Mouse (Mus musculus): ENCODE data around the gene Irx2. TPM values are rescaled to one million over a fixed set of nuclear protein-coding genes. Genes with fewer than 3 reads are reported as not detected.
A peak's percentile ranks its signal among the peaks of the same experiment; 100 is the strongest.

Gene Irx2
- polyA plus RNA-seq, 1 experiment = not detected

DNA sequence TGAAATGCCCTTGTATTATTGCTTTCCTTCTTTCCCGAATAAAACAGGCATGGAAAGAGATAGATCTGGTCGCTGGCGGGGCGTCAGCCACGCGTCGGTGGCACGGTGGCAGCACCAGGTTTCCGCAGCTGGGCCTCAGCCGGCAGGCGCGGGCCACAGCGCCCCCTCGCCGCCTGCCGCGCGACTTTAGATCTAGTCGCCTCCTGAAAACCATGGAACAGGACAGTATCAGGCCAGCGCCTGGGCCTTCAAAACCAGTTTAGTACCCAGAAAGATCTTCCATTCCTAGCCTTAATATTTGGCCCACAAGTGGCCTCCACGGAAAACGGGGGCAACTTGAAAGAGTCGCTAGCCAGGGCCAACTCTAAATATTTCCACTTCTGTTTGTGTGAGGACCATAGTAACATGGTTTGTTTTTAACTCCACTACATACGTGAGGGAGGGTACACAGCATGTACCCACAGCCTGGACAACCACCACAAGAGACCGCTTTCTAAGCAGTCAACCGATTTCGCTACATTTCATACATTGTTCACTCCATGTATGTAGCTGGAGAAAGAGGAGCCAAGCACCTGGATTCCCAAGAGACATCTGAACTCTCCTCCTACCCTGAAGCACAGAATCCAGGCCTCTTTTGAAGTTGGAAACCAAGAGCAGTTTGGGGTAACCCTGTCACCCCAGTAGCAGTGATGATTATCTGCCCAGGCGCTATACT, 3.2 kb upstream of the Irx2 start:
- Histone ChIP-seq H3K9me3 (peaks cover 15% of the 10 kb centered on the region), H3K27me3 (replicated peaks) (peaks cover 91% of the 10 kb centered on the region), H3K4me3 (replicated peaks) (peak overlapping the region; percentile 84), H3K4me1 (peaks cover 34% of the 10 kb centered on the region), H3K36me3 (replicated peaks; ENCODE audit: low read length) (no peaks in the 10 kb centered on the region)
- TF ChIP-seq FLI1 (IDR thresholded peaks at IDR 0.05; ENCODE audit: low read length) = no peak
- TF ChIP-seq GATA1 (IDR thresholded peaks at IDR 0.05; ENCODE audit: borderline replicate concordance, low read length) = no peak

DNA sequence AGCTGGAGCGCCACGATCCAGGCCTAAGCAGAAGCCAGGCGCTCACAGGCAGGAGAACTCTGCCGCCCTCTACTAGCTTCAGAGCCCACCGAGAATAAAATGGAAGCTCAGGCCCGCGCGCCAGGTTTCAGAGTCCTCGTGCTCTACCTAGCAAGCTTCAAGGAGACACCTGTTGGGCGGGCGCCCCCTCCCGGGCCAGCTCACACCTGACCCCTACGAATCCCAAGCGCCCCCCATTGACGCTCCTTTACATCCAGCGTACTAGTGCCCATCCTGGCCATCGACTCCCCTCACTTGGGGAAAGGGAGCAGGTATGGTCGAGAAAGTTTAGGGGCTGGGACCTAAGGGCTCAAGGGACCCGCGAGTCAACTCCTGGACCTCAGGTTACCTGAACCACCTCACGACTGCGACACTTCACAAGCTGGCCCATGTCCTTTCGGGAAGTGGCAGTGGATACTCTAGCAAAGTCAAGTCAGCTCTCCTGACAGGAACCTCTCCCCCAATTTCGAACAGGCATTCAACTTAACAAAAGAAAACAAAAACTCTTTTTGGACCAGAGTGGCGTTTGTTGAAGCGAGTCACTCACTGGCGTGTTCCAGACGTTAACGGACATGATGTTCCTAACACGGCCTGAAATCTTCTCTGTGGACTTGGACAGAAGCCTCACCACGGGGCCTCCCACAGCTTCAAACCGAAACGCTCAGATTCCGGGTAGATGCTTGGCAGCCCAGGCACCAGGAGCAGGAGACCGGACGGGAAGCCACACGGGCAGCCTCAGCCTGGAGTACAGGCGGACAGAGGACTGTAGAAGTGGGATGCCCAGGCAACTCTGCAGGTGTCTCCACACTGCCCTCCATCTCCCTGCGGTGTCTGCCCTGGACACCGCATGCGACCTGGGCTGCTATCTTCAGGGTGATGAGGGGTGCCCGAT, 964 bp upstream of the Irx2 start:
- peaks cover 98% of the 10 kb centered on the region for H3K27me3 ChIP-seq (replicated peaks)
- peaks cover 42% of the 10 kb centered on the region for H3K4me1 ChIP-seq
- H3K4me3 ChIP-seq (replicated peaks) = peak overlapping the region; percentile 86
- peaks cover 20% of the 10 kb centered on the region for H3K9me3 ChIP-seq
- TF ChIP-seq GATA1 (IDR thresholded peaks at IDR 0.05; ENCODE audit: borderline replicate concordance, low read length) (no peak), FLI1 (IDR thresholded peaks at IDR 0.05; ENCODE audit: low read length) (no peak)
- no peaks in the 10 kb centered on the region for H3K36me3 ChIP-seq (replicated peaks; ENCODE audit: low read length)

DNA sequence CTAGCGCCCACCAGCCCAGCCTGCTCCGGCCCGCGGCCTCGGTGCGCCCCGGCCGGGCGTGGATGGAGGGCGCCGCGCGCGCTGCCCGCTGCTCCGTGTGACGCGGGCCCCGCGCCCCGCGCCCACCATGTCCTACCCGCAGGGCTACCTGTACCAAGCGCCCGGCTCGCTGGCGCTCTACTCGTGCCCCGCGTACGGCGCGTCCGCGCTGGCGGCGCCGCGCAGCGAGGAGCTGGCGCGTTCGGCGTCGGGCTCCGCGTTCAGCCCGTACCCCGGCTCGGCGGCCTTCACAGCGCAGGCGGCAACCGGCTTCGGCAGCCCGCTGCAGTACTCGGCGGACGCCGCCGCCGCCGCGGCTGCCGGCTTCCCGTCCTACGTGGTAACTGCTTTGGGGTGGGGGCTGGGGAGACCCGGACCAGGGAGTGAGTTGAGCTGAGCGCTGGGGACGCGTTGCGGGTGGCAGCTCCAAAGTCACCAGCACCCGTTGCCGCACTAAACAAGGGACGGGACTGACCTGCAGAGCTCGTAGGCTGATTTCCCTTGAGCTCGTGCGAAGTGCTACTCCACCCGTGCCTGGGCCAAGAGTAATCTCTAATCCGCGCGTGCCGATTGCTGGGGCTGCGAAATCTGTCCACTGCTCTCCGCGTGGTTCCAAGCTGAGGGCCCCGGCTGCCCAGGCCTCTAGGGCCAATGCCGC, 463 bp downstream of the Irx2 start:
- TF ChIP-seq FLI1 (IDR thresholded peaks at IDR 0.05; ENCODE audit: low read length) (no peak), GATA1 (IDR thresholded peaks at IDR 0.05; ENCODE audit: borderline replicate concordance, low read length) (no peak)
- Histone ChIP-seq H3K27me3 (replicated peaks) (peaks cover 95% of the 10 kb centered on the region), H3K9me3 (peaks cover 20% of the 10 kb centered on the region), H3K36me3 (replicated peaks; ENCODE audit: low read length) (no peaks in the 10 kb centered on the region), H3K4me1 (peaks cover 36% of the 10 kb centered on the region), H3K4me3 (replicated peaks) (peak overlapping the region; percentile 86)

DNA sequence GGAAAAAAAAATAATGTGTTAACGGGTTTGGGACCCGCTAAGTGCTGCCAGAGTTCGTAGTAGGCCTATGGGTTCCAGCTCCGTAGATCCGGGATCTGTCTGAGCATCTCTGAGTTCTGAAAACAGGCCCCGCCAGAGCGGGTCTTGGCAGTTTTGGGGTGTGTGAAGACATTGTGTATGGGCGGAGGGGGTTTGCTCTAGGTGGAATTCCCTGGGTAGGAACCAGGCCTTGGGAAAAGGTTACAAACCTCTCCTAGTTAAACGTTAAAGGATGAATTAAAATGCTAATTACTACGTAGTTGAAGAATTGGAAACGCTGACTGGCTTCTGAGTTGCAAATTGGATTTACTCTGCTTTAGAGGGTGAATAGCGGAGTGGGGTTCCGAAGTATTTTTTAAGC, 1.2 kb downstream of the Irx2 start:
- TF ChIP-seq FLI1 (IDR thresholded peaks at IDR 0.05; ENCODE audit: low read length) (no peak), GATA1 (IDR thresholded peaks at IDR 0.05; ENCODE audit: borderline replicate concordance, low read length) (no peak)
- Histone ChIP-seq H3K9me3 (peaks cover 20% of the 10 kb centered on the region), H3K27me3 (replicated peaks) (peaks cover 95% of the 10 kb centered on the region), H3K4me1 (peaks cover 34% of the 10 kb centered on the region), H3K4me3 (replicated peaks) (no peak overlapping the region), H3K36me3 (replicated peaks; ENCODE audit: low read length) (no peaks in the 10 kb centered on the region)

DNA sequence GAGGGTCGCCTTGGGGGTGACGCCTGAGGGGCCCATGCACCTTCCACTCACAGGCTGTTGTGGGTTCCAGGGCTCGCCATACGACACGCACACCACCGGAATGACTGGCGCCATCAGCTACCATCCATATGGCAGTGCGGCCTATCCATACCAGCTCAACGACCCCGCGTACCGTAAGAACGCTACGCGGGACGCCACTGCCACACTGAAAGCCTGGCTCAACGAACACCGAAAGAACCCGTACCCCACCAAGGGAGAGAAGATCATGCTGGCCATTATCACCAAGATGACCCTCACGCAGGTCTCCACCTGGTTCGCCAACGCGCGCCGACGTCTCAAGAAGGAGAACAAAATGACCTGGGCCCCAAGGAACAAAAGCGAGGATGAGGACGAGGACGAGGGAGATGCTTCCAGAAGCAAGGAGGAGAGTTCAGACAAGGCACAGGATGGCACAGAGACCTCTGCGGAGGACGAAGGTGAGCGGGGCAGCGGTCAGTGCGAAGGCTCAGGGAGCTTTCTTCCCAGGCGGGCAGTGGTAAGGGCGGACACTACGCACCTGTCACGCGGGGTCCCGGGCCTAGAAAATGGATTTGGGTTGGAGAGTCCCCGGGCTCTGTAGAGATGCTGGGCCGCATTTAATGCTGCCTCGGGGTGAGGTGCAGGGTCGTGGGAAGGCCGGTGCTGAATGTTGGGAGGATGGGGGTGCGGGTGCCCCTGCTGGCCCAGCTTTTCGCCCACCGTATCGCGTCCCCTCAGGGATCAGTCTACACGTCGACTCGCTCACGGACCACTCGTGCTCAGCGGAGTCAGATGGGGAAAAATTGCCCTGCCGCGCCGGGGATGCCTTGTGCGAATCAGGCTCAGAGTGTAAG, 2.1 kb downstream of the Irx2 start:
- H3K4me1 ChIP-seq = peaks cover 30% of the 10 kb centered on the region
- TF ChIP-seq FLI1 (IDR thresholded peaks at IDR 0.05; ENCODE audit: low read length) (no peak), GATA1 (IDR thresholded peaks at IDR 0.05; ENCODE audit: borderline replicate concordance, low read length) (no peak)
- peak overlapping the region; percentile 62 for H3K4me3 ChIP-seq (replicated peaks)
- H3K36me3 ChIP-seq (replicated peaks; ENCODE audit: low read length) = no peaks in the 10 kb centered on the region
- H3K27me3 ChIP-seq (replicated peaks) = peaks cover 96% of the 10 kb centered on the region
- peaks cover 20% of the 10 kb centered on the region for H3K9me3 ChIP-seq

DNA sequence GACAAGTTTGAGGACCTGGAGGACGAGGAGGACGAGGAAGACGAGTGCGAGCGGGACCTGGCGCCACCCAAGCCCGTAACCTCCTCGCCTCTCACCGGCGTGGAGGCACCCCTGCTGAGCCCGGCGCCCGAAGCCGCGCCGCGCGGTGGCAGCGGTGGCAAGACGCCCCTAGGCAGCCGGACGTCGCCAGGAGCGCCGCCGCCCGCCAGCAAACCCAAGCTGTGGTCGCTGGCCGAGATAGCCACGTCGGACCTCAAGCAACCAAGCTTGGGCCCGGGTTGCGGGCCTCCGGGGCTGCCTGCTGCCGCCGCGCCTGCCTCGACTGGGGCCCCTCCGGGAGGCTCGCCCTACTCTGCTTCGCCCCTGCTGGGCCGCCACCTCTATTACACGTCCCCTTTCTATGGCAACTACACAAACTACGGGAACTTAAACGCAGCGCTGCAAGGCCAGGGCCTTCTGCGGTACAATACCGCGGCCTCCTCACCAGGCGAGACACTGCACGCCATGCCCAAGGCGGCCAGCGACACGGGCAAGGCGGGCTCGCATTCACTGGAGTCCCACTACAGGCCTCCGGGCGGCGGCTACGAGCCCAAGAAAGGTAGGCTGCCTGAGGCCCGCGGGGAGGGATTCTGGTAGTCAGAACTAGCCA, 2.9 kb downstream of the Irx2 start:
- peaks cover 94% of the 10 kb centered on the region for H3K27me3 ChIP-seq (replicated peaks)

DNA sequence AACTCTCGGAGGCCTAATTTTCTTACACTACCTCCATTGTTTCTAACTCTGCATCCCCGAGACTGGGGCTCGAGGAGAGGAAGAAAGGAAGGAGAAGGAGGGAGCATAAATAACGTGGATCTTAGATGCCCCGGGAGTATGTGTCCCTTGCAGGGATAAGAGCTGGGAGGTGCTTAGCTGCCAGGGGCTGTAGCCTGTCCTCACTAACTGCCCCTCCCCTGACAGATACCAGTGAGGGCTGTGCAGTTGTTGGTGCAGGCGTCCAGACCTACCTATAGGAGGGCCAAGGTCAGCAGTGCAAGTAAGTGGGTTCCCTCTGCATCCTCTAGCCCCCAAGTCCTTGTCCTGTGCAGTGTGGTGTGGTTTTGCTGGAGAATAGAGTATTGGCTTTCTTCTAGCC, 3.7 kb downstream of the Irx2 start:
- TF ChIP-seq FLI1 (IDR thresholded peaks at IDR 0.05; ENCODE audit: low read length) (no peak), GATA1 (IDR thresholded peaks at IDR 0.05; ENCODE audit: borderline replicate concordance, low read length) (no peak)
- Histone ChIP-seq H3K9me3 (peaks cover 23% of the 10 kb centered on the region), H3K4me1 (peaks cover 27% of the 10 kb centered on the region), H3K27me3 (replicated peaks) (peaks cover 92% of the 10 kb centered on the region), H3K4me3 (replicated peaks) (no peak overlapping the region), H3K36me3 (replicated peaks; ENCODE audit: low read length) (no peaks in the 10 kb centered on the region)

More for the DNA sequence above, 2.9 kb downstream of the Irx2 start:
- TF ChIP-seq GATA1 (IDR thresholded peaks at IDR 0.05; ENCODE audit: borderline replicate concordance, low read length) (no peak), FLI1 (IDR thresholded peaks at IDR 0.05; ENCODE audit: low read length) (no peak)
- Histone ChIP-seq H3K36me3 (replicated peaks; ENCODE audit: low read length) (no peaks in the 10 kb centered on the region), H3K9me3 (peaks cover 24% of the 10 kb centered on the region), H3K4me3 (replicated peaks) (peak overlapping the region; percentile 62), H3K4me1 (peaks cover 30% of the 10 kb centered on the region)

DNA sequence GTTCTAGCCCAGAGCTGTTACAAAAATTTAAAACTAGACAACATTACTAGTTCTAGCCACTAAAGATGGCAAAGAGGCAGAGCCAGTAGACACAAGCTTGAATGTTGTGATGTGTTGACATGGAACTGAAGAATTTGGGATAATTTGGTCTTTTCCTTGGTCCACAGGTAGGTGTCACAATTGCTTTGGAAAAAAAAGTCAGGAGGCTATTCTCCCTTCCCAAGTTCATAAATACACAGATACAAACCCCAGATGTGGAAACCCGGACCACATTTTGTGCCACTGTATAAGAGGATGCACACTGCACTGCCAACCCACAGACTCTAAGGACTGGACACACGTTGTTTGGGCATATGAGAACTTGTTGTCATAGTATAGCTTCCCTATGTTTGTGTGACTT, 4.5 kb downstream of the Irx2 start:
- Histone ChIP-seq H3K9me3 (peaks cover 19% of the 10 kb centered on the region; the same call in 1 of the 2 replicates), H3K4me1 (peaks cover 21% of the 10 kb centered on the region), H3K36me3 (replicated peaks; ENCODE audit: low read length) (no peaks in the 10 kb centered on the region), H3K4me3 (replicated peaks) (no peak overlapping the region), H3K27me3 (replicated peaks) (peaks cover 92% of the 10 kb centered on the region)
- TF ChIP-seq FLI1 (IDR thresholded peaks at IDR 0.05; ENCODE audit: low read length) (no peak), GATA1 (IDR thresholded peaks at IDR 0.05; ENCODE audit: borderline replicate concordance, low read length) (no peak)
